Mouse (Mus musculus): ENCODE measurements around the gene Zfp780b. TPM values are rescaled to one million over a fixed set of nuclear protein-coding genes. Genes with fewer than 3 reads are reported as not detected.
A peak's percentile ranks its signal among the peaks of the same experiment; 100 is the strongest.
"Not testable (repeated sequence)": the region's sequence is repeated elsewhere in the genome, so short reads cannot be mapped to it uniquely, and the experiment has no call there.

Gene Zfp780b
- 0.92 and 1.4 TPM in 2 replicates for polyA plus RNA-seq (2012; rRNA removed)

GRCm38 (mm10) chr7:27978683-27979528 lies at the start of gene Zfp780b:
Gene Zfp780b (minus strand): TSS chr7:27979171.
- Histone ChIP-seq H3K27ac (ENCODE audit: insufficient read depth, low read length) (peak within 1 kb of the TSS; percentile 75), H3K4me3 (ENCODE audit: extremely low read depth, insufficient read depth, insufficient read length) (peak within 1 kb of the TSS; percentile 72), H3K27me3 (ENCODE audit: control insufficient read depth, insufficient read depth, low read length) (no peaks in the 10 kb centered on the region), H3K36me3 (ENCODE audit: control insufficient read depth, insufficient read depth, low read length) (peaks cover 2% of the 10 kb centered on the region), H3K4me1 (ENCODE audit: control insufficient read depth, insufficient read depth, insufficient read length) (peaks cover 5% of the 10 kb centered on the region; the same call in 1 of the 2 replicates)
- TF ChIP-seq POLR2A (IDR thresholded peaks at IDR 0.05; ENCODE audit: low read depth, low read length) = peak; percentile 10; the same call in 1 of the 2 replicates
- TF ChIP-seq CTCF (IDR thresholded peaks at IDR 0.05; ENCODE audit: extremely low read depth, insufficient read depth, insufficient read length, insufficient replicate concordance) = no peak
- DNase-seq (ENCODE audit: low read depth in 1 of 2, low spot score in 2 of 2) = peak; percentile 49 to 75
- WGBS = under 1% methylated on average over 29 of the region's 29 CpGs

- Histone ChIP-seq H3K4me1 (ENCODE audit: control insufficient read depth, insufficient read depth, insufficient read length) (peaks cover 4% of the 10 kb centered on the region; the same call in 1 of the 2 replicates), H3K27ac (ENCODE audit: insufficient read depth, low read length) (no peak overlapping the region; the same call in 1 of the 2 replicates), H3K4me3 (ENCODE audit: extremely low read depth, insufficient read depth, insufficient read length) (peak overlapping the region; percentile 91), H3K27me3 (ENCODE audit: control insufficient read depth, insufficient read depth, low read length) (0 out of 2 replicates have a peak, but pooled peaks cover 2% of the 10 kb centered on the region), H3K36me3 (ENCODE audit: control insufficient read depth, insufficient read depth, low read length) (peaks cover 3% of the 10 kb centered on the region; the same call in 1 of the 2 replicates)
- no peak for TF ChIP-seq CTCF (IDR thresholded peaks at IDR 0.05; ENCODE audit: extremely low read depth, insufficient read depth, insufficient read length, insufficient replicate concordance)
- no peak for TF ChIP-seq POLR2A (IDR thresholded peaks at IDR 0.05; ENCODE audit: low read depth, low read length)
- DNase-seq (ENCODE audit: low read depth in 1 of 2, low spot score in 2 of 2) = no peak
- WGBS = 22% methylated on average over 7 of the region's 7 CpGs
These were observed 35.5 kb upstream of the Zfp780b start for GRCm38 (mm10) chr7:28014445-28014810.

DNA sequence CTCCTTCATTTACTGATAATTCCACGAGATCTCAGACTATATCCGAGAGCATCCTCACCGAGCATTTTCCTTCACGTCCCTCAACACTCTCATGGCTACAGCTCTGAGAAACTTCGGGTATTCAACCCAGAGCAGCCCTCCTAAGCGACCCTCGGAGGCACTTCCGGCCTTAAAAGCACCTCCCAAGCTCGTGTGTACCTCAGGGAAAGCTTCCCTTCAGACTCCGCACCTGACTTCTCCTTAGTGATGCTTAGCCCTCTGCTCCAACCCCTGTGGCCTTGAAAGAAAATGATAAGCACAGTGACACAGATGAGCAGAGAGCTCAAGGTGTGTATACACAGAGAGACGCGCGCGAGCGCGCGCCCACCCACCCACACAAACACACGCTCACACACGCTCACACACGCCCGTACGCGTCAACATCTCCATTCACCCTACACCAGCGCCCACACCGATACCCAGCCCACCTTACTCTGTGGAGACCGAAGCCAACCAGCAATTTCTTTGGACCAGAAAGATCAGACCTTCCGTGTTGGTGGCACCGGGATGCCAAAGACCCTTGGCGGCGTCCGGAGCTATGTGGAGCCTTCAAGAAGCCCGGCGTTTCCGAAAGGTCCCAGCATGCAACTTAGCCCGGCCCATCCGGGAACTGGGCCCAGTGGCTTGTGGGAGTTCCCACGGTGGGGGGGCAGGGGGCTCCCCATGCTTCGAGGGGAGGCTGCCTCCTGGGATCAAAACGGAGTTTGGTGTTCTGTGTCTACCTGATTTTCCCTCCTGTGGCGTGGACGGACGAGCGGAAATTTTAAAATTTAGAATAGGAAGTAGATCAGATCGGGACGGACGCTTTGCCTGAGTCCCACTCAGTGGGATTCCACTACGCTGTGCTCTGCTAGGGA lies 34.8 kb upstream of the Zfp780b start, which contains the start of gene Zfp850:
Gene Zfp850 (minus strand): TSS at position 567 of the 896 bp plus-strand sequence.
- Histone ChIP-seq H3K27ac (ENCODE audit: insufficient read depth, low read length) (no peak within 1 kb of the TSS; the same call in 1 of the 2 replicates), H3K36me3 (ENCODE audit: control insufficient read depth, insufficient read depth, low read length) (peaks cover 3% of the 10 kb centered on the region; the same call in 1 of the 2 replicates), H3K4me1 (ENCODE audit: control insufficient read depth, insufficient read depth, insufficient read length) (peaks cover 4% of the 10 kb centered on the region; the same call in 1 of the 2 replicates), H3K27me3 (ENCODE audit: control insufficient read depth, insufficient read depth, low read length) (0 out of 2 replicates have a peak, but pooled peaks cover under 1% of the 10 kb centered on the region), H3K4me3 (ENCODE audit: extremely low read depth, insufficient read depth, insufficient read length) (peak within 1 kb of the TSS; percentile 91)
- TF ChIP-seq CTCF (IDR thresholded peaks at IDR 0.05; ENCODE audit: extremely low read depth, insufficient read depth, insufficient read length, insufficient replicate concordance) = no peak
- TF ChIP-seq POLR2A (IDR thresholded peaks at IDR 0.05; ENCODE audit: low read depth, low read length) = peak; percentile 2; the same call in 1 of the 2 replicates
- WGBS = 1% methylated on average over 47 of the region's 47 CpGs
- peak; percentile 31 to 72 for DNase-seq (ENCODE audit: low read depth in 1 of 2, low spot score in 2 of 2)

DNA sequence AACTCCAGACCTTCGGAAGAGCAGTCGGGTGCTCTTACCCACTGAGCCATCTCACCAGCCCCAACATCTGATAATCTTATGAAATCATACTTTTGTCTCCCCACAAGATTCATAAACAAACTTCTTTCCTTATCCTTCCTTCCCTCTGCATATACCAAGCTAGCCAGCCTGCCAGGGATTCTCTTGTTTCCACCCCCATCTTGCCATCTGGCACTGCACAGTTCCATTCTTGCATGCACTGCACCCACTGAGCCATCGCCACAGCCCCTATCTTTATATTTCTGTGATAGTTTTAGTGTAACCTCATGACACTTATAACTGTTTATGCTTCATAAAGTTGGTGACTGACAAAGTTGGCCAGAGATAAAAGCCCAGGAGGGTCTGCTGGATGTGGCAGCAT lies 31.3 kb upstream of the Zfp780b start:
- Histone ChIP-seq H3K36me3 (ENCODE audit: control insufficient read depth, insufficient read depth, low read length) (peaks cover 12% of the 10 kb centered on the region), H3K4me3 (ENCODE audit: extremely low read depth, insufficient read depth, insufficient read length) (no peak overlapping the region)
- TF ChIP-seq POLR2A (IDR thresholded peaks at IDR 0.05; ENCODE audit: low read depth, low read length) = no peak
- TF ChIP-seq CTCF (IDR thresholded peaks at IDR 0.05; ENCODE audit: extremely low read depth, insufficient read depth, insufficient read length, insufficient replicate concordance) = no peak

DNA sequence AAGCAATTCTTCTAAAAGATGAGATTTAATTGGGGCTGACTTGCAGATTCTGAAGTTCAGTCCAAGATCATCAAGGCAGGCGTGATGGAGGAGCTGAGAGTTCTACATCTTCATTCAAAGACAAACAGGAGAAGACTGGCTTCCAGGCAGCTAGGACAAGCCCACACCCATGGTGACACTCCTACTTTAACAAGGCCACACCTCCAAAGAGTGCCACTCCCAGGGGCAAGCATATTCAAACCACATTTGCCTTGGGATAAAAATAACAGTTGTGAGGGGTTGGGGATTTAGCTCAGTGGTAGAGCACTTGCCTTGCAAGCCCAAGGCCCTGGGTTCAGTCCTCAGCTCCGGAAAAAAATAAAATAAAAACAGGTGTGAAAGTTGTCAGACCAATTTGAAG lies 3.2 kb upstream of the Zfp780b start:
- TF ChIP-seq POLR2A (IDR thresholded peaks at IDR 0.05; ENCODE audit: low read depth, low read length) (no peak), CTCF (IDR thresholded peaks at IDR 0.05; ENCODE audit: extremely low read depth, insufficient read depth, insufficient read length, insufficient replicate concordance) (no peak)
- Histone ChIP-seq H3K27me3 (ENCODE audit: control insufficient read depth, insufficient read depth, low read length) (no peaks in the 10 kb centered on the region), H3K4me1 (ENCODE audit: control insufficient read depth, insufficient read depth, insufficient read length) (peaks cover 5% of the 10 kb centered on the region; the same call in 1 of the 2 replicates), H3K27ac (ENCODE audit: insufficient read depth, low read length) (no peak overlapping the region), H3K36me3 (ENCODE audit: control insufficient read depth, insufficient read depth, low read length) (no peaks in the 10 kb centered on the region; the same call in 1 of the 2 replicates), H3K4me3 (ENCODE audit: extremely low read depth, insufficient read depth, insufficient read length) (no peak overlapping the region)
- 79% methylated on average over 2 of the region's 2 CpGs for WGBS
- no peak for DNase-seq (ENCODE audit: low read depth in 1 of 2, low spot score in 2 of 2)

More for the DNA sequence above, 31.3 kb upstream of the Zfp780b start:
- peaks cover 4% of the 10 kb centered on the region; the same call in 1 of the 2 replicates for H3K4me1 ChIP-seq (ENCODE audit: control insufficient read depth, insufficient read depth, insufficient read length)
- DNase-seq (ENCODE audit: low read depth in 1 of 2, low spot score in 2 of 2) = no peak
- WGBS = 100% methylated on average over 3 of the region's 3 CpGs
- H3K27me3 ChIP-seq (ENCODE audit: control insufficient read depth, insufficient read depth, low read length) = no peaks in the 10 kb centered on the region
- no peak overlapping the region for H3K27ac ChIP-seq (ENCODE audit: insufficient read depth, low read length)

DNA sequence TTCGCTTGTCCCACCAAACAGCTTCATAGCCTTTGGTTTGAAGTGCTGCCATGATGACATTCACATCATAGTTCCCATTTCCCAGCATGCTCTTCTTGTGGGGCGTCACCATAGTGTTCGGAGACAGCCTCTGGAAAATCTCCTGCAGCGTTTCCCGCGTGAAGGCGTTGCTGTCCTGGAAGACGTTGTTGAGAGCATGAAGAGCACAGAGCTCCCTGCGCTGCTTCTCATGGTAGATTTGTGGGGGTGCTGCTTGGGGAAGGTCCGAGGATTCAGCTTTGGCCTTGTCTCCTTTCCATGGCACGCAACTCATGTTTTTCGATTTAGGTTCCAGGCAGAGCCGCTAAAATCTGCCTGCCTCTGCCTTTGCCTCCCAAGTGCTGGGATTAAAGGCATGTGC lies 29.5 kb downstream of the Zfp780b start:
- H3K27me3 ChIP-seq (ENCODE audit: control insufficient read depth, insufficient read depth, low read length); DNase-seq (ENCODE audit: low read depth in 1 of 2, low spot score in 2 of 2); H3K36me3 ChIP-seq (ENCODE audit: control insufficient read depth, insufficient read depth, low read length); H3K27ac ChIP-seq (ENCODE audit: insufficient read depth, low read length); H3K4me1 ChIP-seq (ENCODE audit: control insufficient read depth, insufficient read depth, insufficient read length); H3K4me3 ChIP-seq (ENCODE audit: extremely low read depth, insufficient read depth, insufficient read length): not testable (repeated sequence)
- WGBS = 93% methylated on average over 13 of the region's 13 CpGs

GRCm38 (mm10) chr7:27941869-27942268 lies 37.1 kb downstream of the Zfp780b start:
- not testable (repeated sequence) for H3K36me3 ChIP-seq (ENCODE audit: control insufficient read depth, insufficient read depth, low read length); H3K4me3 ChIP-seq (ENCODE audit: extremely low read depth, insufficient read depth, insufficient read length); H3K27ac ChIP-seq (ENCODE audit: insufficient read depth, low read length); H3K27me3 ChIP-seq (ENCODE audit: control insufficient read depth, insufficient read depth, low read length); H3K4me1 ChIP-seq (ENCODE audit: control insufficient read depth, insufficient read depth, insufficient read length)
- peak in 1 of 2 experiments; percentile 27 for DNase-seq (ENCODE audit: low read depth in 1 of 2, low spot score in 2 of 2)
- 12% methylated on average over 6 of the region's 7 CpGs for WGBS

- H3K4me1 ChIP-seq (ENCODE audit: control insufficient read depth, insufficient read depth, insufficient read length); H3K36me3 ChIP-seq (ENCODE audit: control insufficient read depth, insufficient read depth, low read length); H3K27me3 ChIP-seq (ENCODE audit: control insufficient read depth, insufficient read depth, low read length); H3K4me3 ChIP-seq (ENCODE audit: extremely low read depth, insufficient read depth, insufficient read length); H3K27ac ChIP-seq (ENCODE audit: insufficient read depth, low read length); DNase-seq (ENCODE audit: low read depth in 1 of 2, low spot score in 2 of 2): not testable (repeated sequence)
- 18% methylated on average over 1 of the region's 9 CpGs for WGBS
These were observed 45.2 kb downstream of the Zfp780b start for GRCm38 (mm10) chr7:27933800-27934158.

All from spleen, adult 2 months (tissue).